Mouse (Mus musculus) stomach, postnatal 0 days (tissue): ENCODE results near the gene Col23a1.

Source experiments
- CTCF ChIP-seq: IDR thresholded peaks from 2 replicates; pipeline ENCODE4 v1.5.1; 2016; ENCODE audit warnings: antibody characterized with exemption, low read depth, mild to moderate bottlenecking, moderate library complexity
- EP300 ChIP-seq: optimal IDR thresholded peaks from 2 replicates; pipeline ENCODE3; 2016; ENCODE audit warnings: antibody characterized with exemption

- TF ChIP-seq EP300: no peak
- TF ChIP-seq CTCF: no peak
Observed at GRCm38 (mm10) chr11:51477571-51477970, 187.9 kb downstream of the Col23a1 start.
